Mouse (Mus musculus): ENCODE measurements at regions not wholly inside any gene's neighbourhood (a gene's known extent, or its start where the extent isn't known, plus 50 kb on each side); places are given as distances from the start of the nearest gene placed in this dataset.
A peak's percentile ranks its signal among the peaks of the same experiment; 100 is the strongest.

DNA sequence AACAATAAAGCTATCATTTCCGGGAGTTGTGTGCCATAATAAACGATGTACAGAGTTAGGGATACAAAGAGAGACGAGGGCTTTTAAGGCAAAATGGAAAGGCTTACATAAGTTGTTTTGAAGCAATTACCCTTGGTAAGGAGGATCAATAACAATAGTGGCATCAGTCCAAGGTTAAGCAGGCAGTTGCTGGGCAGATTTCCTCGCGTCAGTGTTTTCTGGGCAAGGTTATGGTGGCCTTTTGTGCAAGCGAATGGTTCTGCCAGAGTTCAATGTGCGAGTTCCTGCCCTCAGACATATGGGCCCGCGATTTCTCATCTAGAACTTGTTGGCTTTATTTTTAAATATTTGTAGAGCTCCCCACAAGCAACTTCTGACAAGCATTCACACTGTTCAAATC lies 597.7 kb downstream of the Gm19410 start:
- DNase-seq (ENCODE audit: low read depth, low spot score), result no peak

DNA sequence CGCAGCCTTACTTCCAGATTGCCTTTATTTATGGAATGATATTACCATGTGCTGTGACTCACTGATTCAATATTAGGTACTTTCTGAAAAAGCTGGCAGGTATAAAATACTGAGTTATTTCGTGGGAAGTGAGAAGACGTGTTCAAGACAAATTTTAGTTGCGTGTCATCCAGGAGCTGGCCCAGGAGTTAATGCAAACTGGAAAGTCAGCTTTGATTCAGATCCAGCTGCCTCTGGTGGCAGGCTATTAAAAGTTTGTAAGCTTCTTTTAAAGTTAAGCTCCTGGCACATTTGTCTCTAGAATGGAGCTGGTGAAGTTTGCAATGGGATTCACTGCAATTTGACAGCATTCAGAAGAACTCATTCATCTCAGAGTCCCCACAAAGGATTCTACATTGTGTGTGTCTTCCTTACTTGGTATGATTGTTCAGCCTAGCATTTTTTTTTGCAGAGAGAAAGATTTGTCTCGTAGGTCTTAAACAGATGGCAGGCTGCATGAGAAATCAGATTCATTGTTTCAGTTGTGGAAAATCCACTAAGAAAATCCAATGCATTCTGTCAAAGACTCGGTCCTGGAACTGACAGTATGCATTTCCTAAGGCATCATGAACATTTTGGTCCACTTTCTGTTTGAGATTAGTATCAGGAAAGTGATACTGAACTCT lies 599.1 kb downstream of the Gm19410 start:
- DNase-seq (ENCODE audit: low read depth, low spot score), result no peak

DNA sequence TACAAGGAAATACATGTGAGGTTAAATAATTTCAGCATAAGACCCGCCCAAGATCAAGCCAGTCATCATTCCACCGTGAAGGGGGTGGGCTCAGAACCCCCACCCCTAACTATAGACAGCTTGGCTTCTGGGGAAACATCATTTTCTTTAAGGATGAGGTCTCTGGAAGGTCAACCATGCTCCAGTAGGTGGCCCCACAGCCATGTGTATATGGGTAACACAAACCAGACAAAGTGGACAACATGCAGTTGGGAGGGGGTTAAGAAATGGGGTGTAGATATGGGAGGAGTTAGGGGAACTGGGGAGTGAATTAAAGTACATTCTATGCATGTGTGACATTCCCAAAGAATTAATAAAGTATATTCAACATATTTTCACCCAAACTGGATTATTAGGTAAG lies 600.4 kb downstream of the Gm19410 start:
- DNase-seq (ENCODE audit: low read depth, low spot score), result peak; percentile 11

DNA sequence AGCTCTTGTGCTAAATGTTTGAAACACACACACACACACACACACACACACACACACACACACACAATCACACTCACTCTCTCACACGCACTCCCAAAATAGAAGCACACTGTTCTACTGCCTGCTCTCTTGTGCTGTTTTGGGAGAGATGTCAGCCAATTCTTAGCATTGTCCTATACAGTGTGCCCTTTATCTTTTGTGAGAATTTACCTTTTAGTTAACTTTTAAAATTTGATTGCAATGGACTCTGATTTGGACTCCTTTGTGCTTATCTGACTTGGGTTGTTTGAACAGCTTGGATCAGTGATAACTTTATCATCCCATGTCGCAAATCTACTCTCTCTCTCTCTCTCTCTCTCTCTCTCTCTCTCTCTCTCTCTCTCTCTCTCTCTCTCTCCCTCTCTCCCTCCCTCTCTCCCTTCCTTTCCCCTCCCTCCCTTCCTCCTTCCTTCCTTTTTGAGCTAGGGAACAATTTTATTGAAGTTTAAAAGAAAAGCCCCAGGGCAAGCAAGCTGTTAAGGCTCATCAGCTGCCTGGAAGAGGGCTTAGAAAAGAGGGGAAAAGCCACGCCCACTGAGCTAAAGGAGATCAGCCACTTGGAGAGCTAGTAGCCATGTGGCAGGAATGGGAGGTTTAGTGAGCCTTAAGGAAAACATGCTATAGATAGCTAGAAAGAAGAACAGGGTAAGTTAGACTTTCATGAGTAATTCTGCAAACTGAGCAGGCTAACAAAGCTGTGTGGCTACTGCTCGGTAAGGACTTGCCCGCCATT lies 611.2 kb downstream of the Gm19410 start:
- peak; percentile 12 for DNase-seq (ENCODE audit: low read depth, low spot score)

DNA sequence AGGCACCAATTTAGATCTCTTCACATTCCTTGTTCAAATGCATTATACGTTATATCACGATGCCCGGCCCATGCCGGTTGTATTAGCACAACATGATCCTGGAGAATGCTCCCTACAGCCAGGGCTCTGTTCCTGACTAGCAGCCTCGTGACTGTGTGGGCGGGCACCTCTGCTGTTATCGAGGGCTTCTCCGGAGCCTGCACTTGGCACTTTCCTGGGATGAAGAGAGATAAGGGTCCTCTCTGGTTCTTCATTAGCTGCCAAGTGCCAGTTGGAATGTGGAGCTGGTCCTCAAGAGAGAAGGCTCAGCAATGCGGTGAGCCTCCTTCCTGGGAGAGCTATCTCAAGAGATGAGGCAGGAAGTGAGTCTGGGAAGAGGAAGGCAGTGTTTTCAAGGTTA lies 598.9 kb upstream of the AI429214 start:
- DNase-seq (ENCODE audit: low read depth, low spot score), result no peak

DNA sequence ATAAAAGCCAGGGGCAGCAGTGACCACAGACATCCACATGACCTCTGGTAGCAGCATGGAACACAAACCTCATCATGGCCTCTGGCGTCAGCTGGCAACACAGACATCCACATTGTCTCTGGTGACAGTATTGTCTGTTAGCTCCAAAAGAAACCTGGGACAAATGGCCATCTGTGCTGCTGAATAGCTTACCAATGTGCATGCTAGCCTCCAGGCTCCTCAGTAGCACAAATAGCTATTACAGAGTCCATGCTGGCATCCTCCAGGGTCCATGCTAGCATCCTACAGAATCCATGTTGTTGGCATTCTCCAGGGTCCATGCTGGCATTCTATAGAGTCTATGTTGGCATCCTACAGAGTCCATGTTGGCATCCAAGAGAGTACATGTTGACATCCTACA lies 596.9 kb upstream of the AI429214 start:
- no peak for DNase-seq (ENCODE audit: low read depth, low spot score)

DNA sequence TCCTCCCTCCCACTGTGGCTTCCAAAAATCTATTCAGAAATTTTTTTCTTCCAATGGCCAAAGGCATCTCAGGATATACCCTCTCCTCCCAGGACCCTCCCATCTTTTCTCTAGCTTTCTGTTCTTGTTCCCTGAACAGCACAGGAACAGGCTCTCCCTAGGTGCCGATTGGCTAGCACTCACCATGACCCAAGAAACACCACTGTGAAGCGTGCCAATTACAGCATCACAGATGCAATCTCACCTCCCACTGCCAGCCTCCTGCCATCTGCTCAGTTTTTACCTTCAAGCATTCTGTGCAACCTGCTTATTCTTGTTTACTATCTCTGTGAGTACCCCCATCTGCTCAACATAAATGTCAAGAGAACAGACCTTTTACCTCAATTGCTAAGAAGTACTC lies 586.7 kb upstream of the AI429214 start:
- no peak for DNase-seq (ENCODE audit: low read depth, low spot score)
